Mouse (Mus musculus) left cerebral cortex, postnatal 14 days (tissue): ENCODE data around the gene Gas2l3. TPM values are rescaled to one million over a fixed set of nuclear protein-coding genes. Genes with fewer than 3 reads are reported as not detected.

Experiments
- DNase-seq, 2 experiments: peaks; one replicate each; pipeline ENCODE4 v3.0.0; 2021 to 2022; ENCODE audit warnings: low spot score in 2 of 2, mixed read lengths in 1 of 2
- intact Hi-C: fragments of 180-260 bp; cut with DNase I; formaldehyde crosslinking; loops from one replicate; pipeline ENCODE4 v1.15.1; 2025
- total RNA-seq, 2 experiments: library from RNA; stranded (reverse); gene quantifications; 2 replicates each; pipeline ENCODE4 v1.2.3; 2021

Gas2l3 gene
- total RNA-seq, 2 experiments from 2014 or later = 1.8 to 2.6 TPM

GRCm38 (mm10) chr10:89407551-89407950, 36.2 kb downstream of the Gas2l3 start:
- no peak for DNase-seq
- intact Hi-C loops = no loop called here

- intact Hi-C loops = no loop called here
- DNase-seq = no peak
These were observed 36.9 kb downstream of the Gas2l3 start for GRCm38 (mm10) chr10:89406733-89407484.

DNA sequence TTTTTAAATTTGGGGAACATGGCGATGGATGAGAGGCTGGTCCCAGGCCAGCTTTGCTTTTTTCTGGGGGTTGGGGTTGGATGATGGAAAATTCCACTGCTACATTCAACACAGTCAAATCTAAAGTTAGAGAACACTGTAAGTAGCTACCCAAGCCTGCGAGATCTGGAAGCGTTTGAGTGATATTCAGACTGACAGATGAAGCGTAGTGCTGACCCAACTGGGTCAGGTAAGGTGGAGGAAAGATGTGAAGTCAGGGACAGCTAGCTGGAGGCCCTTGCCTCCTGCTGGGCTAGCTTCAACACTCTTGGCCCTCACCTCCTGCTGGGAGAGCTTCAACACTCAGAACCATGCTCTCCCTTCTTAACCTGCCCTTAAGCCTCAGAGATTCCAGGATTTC, 38.8 kb downstream of the Gas2l3 start:
- intact Hi-C loops = no loop called here
- DNase-seq = no peak

GRCm38 (mm10) chr10:89400674-89401336, 43.0 kb downstream of the Gas2l3 start:
- intact Hi-C loops = no loop called here
- DNase-seq = peak in 1 of 2 experiments; percentile 38

DNA sequence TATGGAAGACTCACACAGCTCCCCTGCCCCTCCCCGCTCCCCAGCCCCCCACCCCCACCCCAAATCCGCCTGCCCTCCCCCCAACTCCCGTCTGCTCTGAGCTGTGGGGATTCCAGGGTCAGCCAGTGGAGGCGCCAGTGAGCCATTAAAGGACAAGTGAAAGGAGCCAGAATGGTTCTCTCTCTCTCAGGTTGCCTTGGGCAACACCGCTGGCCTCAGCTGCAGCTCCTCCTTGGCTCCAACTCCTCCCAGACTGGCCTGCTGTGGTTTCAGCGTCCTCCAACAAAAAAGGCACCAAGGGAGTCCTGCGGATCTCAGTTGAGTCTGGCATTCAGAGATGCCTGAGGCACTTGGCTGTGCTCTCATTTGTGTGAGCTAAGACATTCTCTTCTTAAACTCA, 47.9 kb downstream of the Gas2l3 start:
- peak; percentile 46 to 68 for DNase-seq
- intact Hi-C loops = no loop called here

GRCm38 (mm10) chr10:89395321-89395720, 48.4 kb downstream of the Gas2l3 start:
- intact Hi-C loops = no loop called here
- DNase-seq = no peak

DNA sequence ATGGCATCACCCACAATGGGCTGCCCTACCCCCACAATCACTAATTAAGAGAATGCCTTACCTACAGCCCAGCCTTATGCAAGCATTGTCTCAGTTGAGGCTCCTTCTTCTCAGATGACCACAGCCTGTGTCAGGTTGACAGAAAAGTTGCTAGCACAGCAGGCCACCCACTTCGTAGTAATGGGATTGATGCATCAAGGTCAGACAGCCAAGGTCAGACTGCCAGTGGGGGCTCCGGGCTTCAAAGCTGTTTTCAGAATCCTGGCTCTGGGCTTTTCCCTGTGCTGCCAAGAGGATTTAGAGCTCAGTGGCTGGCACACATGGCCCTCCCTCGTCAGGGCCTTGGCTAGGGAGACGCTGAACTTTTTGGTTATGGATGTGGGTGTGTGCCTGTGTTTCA, 51.1 kb downstream of the Gas2l3 start:
- intact Hi-C loops = no loop called here

DNA sequence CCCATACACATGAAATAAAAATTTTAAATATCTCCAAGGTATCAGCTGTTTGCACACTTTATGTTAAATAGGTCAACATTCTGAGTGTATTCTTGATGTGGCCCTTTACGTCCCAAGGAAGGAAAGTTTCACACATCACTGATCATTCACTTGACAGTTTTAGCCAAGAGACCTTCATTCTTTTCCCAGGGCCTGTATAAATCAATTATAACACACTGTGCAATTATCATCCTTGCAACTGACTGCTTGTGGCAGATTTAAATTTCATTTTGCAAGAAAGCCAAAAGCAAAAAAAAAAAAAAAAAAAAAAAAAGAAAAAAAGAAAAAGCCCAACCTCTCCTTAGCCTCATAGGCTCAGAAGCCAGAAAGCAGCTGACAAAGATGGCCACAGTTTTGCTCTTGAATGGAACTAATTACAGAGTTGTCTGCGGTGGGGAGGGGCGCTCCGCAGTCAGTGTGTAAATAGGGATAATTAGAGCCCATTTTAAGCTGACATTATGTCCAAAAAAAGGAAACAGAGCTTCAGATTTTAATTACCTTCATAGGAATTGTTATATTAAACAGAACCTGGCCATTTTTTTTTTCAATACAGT, 52.1 kb downstream of the Gas2l3 start:
- DNase-seq = no peak
- intact Hi-C loops = no loop called here

More for the DNA sequence above, 51.1 kb downstream of the Gas2l3 start:
- no peak for DNase-seq

GRCm38 (mm10) chr10:89386461-89386860, 57.3 kb downstream of the Gas2l3 start:
- intact Hi-C loops = no loop called here
- DNase-seq = no peak

GRCm38 (mm10) chr10:89383462-89383861, 60.3 kb downstream of the Gas2l3 start:
- DNase-seq = peak; percentile 66 to 74
- intact Hi-C loops = no loop called here

DNA sequence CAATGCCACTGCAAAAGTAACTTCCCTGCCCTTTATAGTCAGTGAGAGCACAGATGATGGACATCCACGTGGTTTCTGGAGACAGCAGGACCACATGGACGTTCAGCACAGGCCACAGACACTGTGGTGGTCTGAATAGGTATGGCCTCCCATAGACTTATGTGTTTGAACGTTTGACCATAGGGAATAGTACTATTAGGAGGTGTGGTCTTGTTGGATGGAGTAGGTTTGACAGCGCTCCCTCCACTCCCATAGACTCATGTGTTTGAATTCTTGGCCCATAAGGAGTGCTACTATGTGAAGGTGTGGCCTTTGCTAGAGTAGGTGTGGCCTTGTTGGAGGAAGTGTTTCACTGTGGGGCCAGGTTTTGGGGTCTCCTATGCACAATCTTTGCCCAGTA, 66.0 kb downstream of the Gas2l3 start:
- intact Hi-C loops = no loop called here
- no peak for DNase-seq

- DNase-seq = no peak
- intact Hi-C loops = no loop called here
These were observed 73.7 kb downstream of the Gas2l3 start for GRCm38 (mm10) chr10:89370051-89370450.

DNA sequence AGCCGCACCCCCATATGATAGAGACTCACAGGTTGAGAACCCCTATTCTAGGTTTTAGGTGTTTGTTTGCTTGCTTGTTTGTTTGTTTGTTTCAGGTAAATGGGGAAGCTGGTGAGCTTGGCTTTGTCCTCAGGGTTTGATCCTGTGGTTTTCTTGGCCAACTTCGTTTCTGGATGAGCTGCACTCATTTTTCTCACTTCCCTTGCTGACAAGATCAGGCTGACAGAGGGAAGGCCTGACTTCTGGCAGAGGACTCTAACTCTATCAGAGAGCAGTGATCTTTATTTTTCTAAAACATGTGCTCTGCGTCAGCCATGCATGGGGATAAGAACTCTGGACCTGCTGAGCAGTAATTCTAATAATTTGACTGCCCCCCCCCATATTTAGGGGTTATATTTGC, 84.8 kb downstream of the Gas2l3 start:
- intact Hi-C loops = no loop called here
- DNase-seq = no peak

Other genes with a start within 250 kb of the Gas2l3 start
- 10 to 100 TPM; 18.7 to 23.1 TPM for gene Ano4, start 99.2 kb downstream of the Gas2l3 start, total RNA-seq
- under 1 TPM in 1 of 2 experiments, not detected in 1; 0.35 TPM for gene Nr1h4, start 89.6 kb upstream of the Gas2l3 start, total RNA-seq
- gene Slc17a8, start 177.3 kb upstream of the Gas2l3 start, total RNA-seq = 1 to 10 TPM; 4.6 to 5.1 TPM
- gene Scyl2, start 242.3 kb upstream of the Gas2l3 start, total RNA-seq = 10 to 100 TPM; 33.0 to 33.5 TPM